Mouse (Mus musculus): ENCODE data around the gene Slc7a1. TPM values are rescaled to one million over a fixed set of nuclear protein-coding genes. Genes with fewer than 3 reads are reported as not detected.

Gene Slc7a1
- polyA plus RNA-seq, 2 experiments, result 8.1 to 22.5 TPM

DNA sequence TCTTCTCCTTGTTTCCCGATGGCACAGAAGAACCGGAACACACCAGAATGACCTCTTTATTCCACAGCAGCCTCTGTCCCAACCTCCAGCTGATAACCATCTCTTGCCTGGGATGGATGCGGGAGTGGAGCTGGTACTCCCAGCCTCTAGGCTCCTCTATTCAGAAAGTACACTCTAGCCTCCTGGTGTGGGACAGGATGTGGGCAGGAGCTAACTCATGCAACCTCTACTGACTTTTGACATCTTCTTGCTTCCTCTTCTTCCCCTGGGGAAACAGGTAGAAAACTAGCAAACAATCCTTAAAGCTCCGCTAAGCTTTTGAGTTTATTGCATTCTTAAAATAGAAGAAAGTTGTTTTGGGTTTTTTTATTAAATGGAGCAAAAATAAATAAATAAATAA is 29.1 kb upstream of the Slc7a1 start:
- Histone ChIP-seq H3K36me3 (ENCODE audit: control insufficient read depth, insufficient read depth, low read length) (no peaks in the 10 kb centered on the region), H3K4me1 (ENCODE audit: control insufficient read depth, insufficient read depth, low read length) (no peaks in the 10 kb centered on the region), H3K9ac (ENCODE audit: low read depth, low read length, severe bottlenecking) (no peak overlapping the region), H3K27ac (replicated peaks; ENCODE audit: low read depth, low read length) (no peak overlapping the region), H3K27me3 (ENCODE audit: control insufficient read depth, insufficient read depth, low read length) (no peaks in the 10 kb centered on the region), H3K4me2 (replicated peaks; ENCODE audit: low read depth, low read length, severe bottlenecking) (no peak overlapping the region), H3K4me3 (replicated peaks; ENCODE audit: low read length) (no peak overlapping the region), H3K9me3 (ENCODE audit: control insufficient read depth, low read length) (no peaks in the 10 kb centered on the region)
- 86% methylated on average over 4 of the region's 4 CpGs for WGBS
- ATAC-seq (ENCODE audit: low FRiP score, low read depth) (no peak), DNase-seq (ENCODE audit: low spot score) (no peak)
- no peak for TF ChIP-seq POLR2A (IDR thresholded peaks at IDR 0.05; ENCODE audit: borderline replicate concordance, extremely low read depth, insufficient read depth, insufficient read length)

DNA sequence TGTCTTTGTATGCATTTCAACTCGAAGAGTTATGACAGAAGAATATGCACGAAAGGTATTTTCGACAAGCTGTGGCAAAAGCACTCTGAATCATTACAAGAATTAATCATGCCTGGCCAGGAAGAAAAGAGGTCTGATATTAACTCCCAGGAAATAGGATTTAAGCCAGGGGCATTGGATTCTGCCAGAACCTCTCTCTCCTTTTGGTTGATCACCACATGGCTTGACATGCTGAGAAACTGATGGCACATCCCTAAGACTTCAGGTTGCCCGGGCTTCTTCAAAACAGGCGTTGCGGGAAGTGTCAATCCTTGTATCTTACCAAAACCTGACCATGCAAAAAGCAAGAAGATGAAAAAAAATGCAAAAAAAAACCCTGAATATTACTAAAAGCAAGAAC is 25.4 kb upstream of the Slc7a1 start:
- 80% methylated on average over 6 of the region's 6 CpGs for WGBS
- Histone ChIP-seq H3K4me1 (ENCODE audit: control insufficient read depth, insufficient read depth, low read length) (no peaks in the 10 kb centered on the region), H3K27ac (replicated peaks; ENCODE audit: low read depth, low read length) (no peak overlapping the region), H3K9me3 (ENCODE audit: control insufficient read depth, low read length) (no peaks in the 10 kb centered on the region), H3K27me3 (ENCODE audit: control insufficient read depth, insufficient read depth, low read length) (no peaks in the 10 kb centered on the region), H3K4me3 (replicated peaks; ENCODE audit: low read length) (no peak overlapping the region), H3K9ac (ENCODE audit: low read depth, low read length, severe bottlenecking) (no peak overlapping the region), H3K4me2 (replicated peaks; ENCODE audit: low read depth, low read length, severe bottlenecking) (no peak overlapping the region), H3K36me3 (ENCODE audit: control insufficient read depth, insufficient read depth, low read length) (no peaks in the 10 kb centered on the region)
- no peak for TF ChIP-seq POLR2A (IDR thresholded peaks at IDR 0.05; ENCODE audit: borderline replicate concordance, extremely low read depth, insufficient read depth, insufficient read length)
- DNase-seq (ENCODE audit: low spot score), result no peak
- no peak for ATAC-seq (ENCODE audit: low FRiP score, low read depth)

DNA sequence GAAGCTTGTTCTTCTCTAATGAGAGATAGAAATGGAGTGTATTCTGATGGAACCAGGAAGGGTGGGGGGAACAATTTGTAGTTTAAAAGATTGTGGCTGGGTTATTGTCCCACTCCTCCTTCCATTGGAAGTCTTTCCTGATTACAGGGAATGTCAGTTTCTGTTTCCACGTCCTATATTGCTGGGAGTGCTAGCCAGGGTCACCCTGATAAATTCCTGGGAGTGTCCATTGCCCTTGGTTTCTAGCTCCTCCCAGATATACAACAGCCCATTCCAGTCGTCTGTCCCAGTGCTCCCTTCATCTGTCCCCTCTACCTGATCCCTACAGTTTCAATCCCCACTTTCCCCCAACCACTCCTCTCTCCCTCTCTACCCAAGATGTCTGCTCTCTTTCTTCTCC is 21.6 kb upstream of the Slc7a1 start:
- Histone ChIP-seq H3K4me2 (replicated peaks; ENCODE audit: low read depth, low read length, severe bottlenecking) (no peak overlapping the region), H3K9ac (ENCODE audit: low read depth, low read length, severe bottlenecking) (no peak overlapping the region), H3K4me3 (replicated peaks; ENCODE audit: low read length) (no peak overlapping the region), H3K27me3 (ENCODE audit: control insufficient read depth, insufficient read depth, low read length) (no peaks in the 10 kb centered on the region), H3K9me3 (ENCODE audit: control insufficient read depth, low read length) (no peaks in the 10 kb centered on the region), H3K27ac (replicated peaks; ENCODE audit: low read depth, low read length) (no peak overlapping the region), H3K36me3 (ENCODE audit: control insufficient read depth, insufficient read depth, low read length) (no peaks in the 10 kb centered on the region), H3K4me1 (ENCODE audit: control insufficient read depth, insufficient read depth, low read length) (no peaks in the 10 kb centered on the region)
- no peak for TF ChIP-seq POLR2A (IDR thresholded peaks at IDR 0.05; ENCODE audit: borderline replicate concordance, extremely low read depth, insufficient read depth, insufficient read length)
- DNase-seq (ENCODE audit: low spot score), result no peak
- 57% methylated on average over 2 of the region's 2 CpGs for WGBS
- no peak for ATAC-seq (ENCODE audit: low FRiP score, low read depth)

DNA sequence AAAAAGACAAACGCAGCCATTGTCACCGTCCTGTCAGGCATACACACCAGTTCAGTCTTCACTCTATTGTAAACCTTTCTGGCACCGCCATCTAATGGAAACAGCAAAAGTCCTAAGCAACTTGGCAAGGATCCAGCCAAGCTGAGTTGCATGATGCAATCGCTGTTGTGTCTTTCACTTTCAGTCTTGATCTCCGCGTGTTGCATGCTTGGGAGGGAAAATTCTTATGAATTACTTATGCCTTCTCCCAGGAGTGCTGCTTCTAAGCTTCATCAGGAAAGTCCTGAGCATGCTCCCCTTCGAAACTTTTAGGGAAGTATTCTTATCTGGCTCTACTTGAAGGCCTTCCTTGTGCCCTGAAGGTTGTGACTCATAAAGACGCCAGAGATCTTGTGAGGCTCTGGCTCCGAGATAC is 19.4 kb upstream of the Slc7a1 start:
- Histone ChIP-seq H3K9ac (ENCODE audit: low read depth, low read length, severe bottlenecking) (no peak overlapping the region), H3K36me3 (ENCODE audit: control insufficient read depth, insufficient read depth, low read length) (no peaks in the 10 kb centered on the region), H3K4me1 (ENCODE audit: control insufficient read depth, insufficient read depth, low read length) (no peaks in the 10 kb centered on the region), H3K27me3 (ENCODE audit: control insufficient read depth, insufficient read depth, low read length) (no peaks in the 10 kb centered on the region), H3K4me3 (replicated peaks; ENCODE audit: low read length) (no peak overlapping the region), H3K27ac (replicated peaks; ENCODE audit: low read depth, low read length) (no peak overlapping the region), H3K9me3 (ENCODE audit: control insufficient read depth, low read length) (no peaks in the 10 kb centered on the region), H3K4me2 (replicated peaks; ENCODE audit: low read depth, low read length, severe bottlenecking) (no peak overlapping the region)
- DNase-seq (ENCODE audit: low spot score), result peak; percentile 42
- WGBS, result 74% methylated on average over 9 of the region's 9 CpGs
- no peak for ATAC-seq (ENCODE audit: low FRiP score, low read depth)
- no peak for TF ChIP-seq POLR2A (IDR thresholded peaks at IDR 0.05; ENCODE audit: borderline replicate concordance, extremely low read depth, insufficient read depth, insufficient read length)

DNA sequence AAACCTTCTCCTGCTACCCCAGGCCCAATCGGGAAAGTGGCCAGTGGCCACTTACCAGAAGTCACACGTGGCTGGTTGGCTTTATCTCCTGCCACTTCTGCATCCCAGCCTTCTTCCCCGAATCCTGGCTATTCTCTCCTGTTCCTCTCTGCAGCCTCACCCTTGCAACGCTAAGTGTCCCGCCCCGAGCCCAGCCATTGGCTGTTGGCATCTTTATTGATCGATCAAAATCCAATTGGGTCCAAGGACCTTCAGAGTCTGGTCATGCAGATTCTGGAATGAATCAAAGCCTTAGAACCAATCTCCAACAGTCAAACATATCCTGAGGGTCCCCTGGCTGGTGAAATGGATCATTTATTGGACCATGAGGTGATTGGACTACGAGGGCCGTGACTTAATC is 18.7 kb upstream of the Slc7a1 start:
- Histone ChIP-seq H3K27me3 (ENCODE audit: control insufficient read depth, insufficient read depth, low read length) (no peaks in the 10 kb centered on the region), H3K9me3 (ENCODE audit: control insufficient read depth, low read length) (no peaks in the 10 kb centered on the region), H3K27ac (replicated peaks; ENCODE audit: low read depth, low read length) (no peak overlapping the region), H3K4me1 (ENCODE audit: control insufficient read depth, insufficient read depth, low read length) (no peaks in the 10 kb centered on the region), H3K4me3 (replicated peaks; ENCODE audit: low read length) (no peak overlapping the region), H3K9ac (ENCODE audit: low read depth, low read length, severe bottlenecking) (no peak overlapping the region), H3K36me3 (ENCODE audit: control insufficient read depth, insufficient read depth, low read length) (no peaks in the 10 kb centered on the region), H3K4me2 (replicated peaks; ENCODE audit: low read depth, low read length, severe bottlenecking) (no peak overlapping the region)
- DNase-seq (ENCODE audit: low spot score), result no peak
- WGBS, result 96% methylated on average over 9 of the region's 9 CpGs
- ATAC-seq (ENCODE audit: low FRiP score, low read depth), result no peak
- TF ChIP-seq POLR2A (IDR thresholded peaks at IDR 0.05; ENCODE audit: borderline replicate concordance, extremely low read depth, insufficient read depth, insufficient read length), result no peak

DNA sequence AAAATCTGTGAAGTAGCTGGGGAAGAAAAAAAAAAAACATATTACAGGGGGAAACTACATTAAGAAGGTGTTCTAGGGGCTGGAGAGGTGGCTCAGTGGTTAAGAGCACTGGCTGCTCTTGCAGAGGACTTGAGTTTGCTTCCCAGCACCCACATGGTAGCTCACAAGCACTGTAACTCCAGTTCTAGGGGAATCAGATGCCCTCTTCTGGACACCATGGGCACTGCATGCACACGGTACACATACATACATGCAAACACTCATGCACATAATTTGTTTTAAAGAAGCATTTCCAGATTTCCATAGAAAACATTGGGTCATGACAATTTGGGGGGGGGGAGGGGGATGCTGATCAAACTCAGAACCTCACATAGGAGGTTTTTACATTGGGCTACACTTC is 18.1 kb upstream of the Slc7a1 start:
- no peak overlapping the region for H3K27ac ChIP-seq (replicated peaks; ENCODE audit: low read depth, low read length)
- no peaks in the 10 kb centered on the region for H3K27me3 ChIP-seq (ENCODE audit: control insufficient read depth, insufficient read depth, low read length)
- DNase-seq (ENCODE audit: low spot score), result no peak
- no peaks in the 10 kb centered on the region for H3K4me1 ChIP-seq (ENCODE audit: control insufficient read depth, insufficient read depth, low read length)
- no peaks in the 10 kb centered on the region for H3K9me3 ChIP-seq (ENCODE audit: control insufficient read depth, low read length)
- H3K9ac ChIP-seq (ENCODE audit: low read depth, low read length, severe bottlenecking), result no peak overlapping the region
- no peak overlapping the region for H3K4me2 ChIP-seq (replicated peaks; ENCODE audit: low read depth, low read length, severe bottlenecking)
- no peak for TF ChIP-seq POLR2A (IDR thresholded peaks at IDR 0.05; ENCODE audit: borderline replicate concordance, extremely low read depth, insufficient read depth, insufficient read length)
- ATAC-seq (ENCODE audit: low FRiP score, low read depth), result no peak
- H3K36me3 ChIP-seq (ENCODE audit: control insufficient read depth, insufficient read depth, low read length), result no peaks in the 10 kb centered on the region
- 100% methylated on average over 1 of the region's 1 CpGs for WGBS
- no peak overlapping the region for H3K4me3 ChIP-seq (replicated peaks; ENCODE audit: low read length)

Data from limb, embryonic 14.5 days (tissue).